Mouse (Mus musculus) forebrain, embryonic 14.5 days (tissue): ENCODE results near the gene Vps9d1. TPM values are rescaled to one million over a fixed set of nuclear protein-coding genes. Genes with fewer than 3 reads are reported as not detected.
A peak's percentile ranks its signal among the peaks of the same experiment; 100 is the strongest.

Source experiments
- ATAC-seq: fragments of 200-750 bp; cut with Nextera tagmentation; 2 replicates; pipeline ENCODE4 v1.8.0; 2017; ENCODE audit warnings: mild to moderate bottlenecking, moderate library complexity
- DNase-seq: peaks from one replicate; pipeline ENCODE4 v3.0.0-alpha.2; 2015; ENCODE audit warnings: low spot score
- H3K27ac ChIP-seq: fragments of 300-500 bp; sonication (generic); 2 replicates; pipeline ENCODE4 v1.5.1; 2014; ENCODE audit warnings: low read depth, mild to moderate bottlenecking, control low read depth, low read length, moderate library complexity
- H3K27me3 ChIP-seq: fragments of 300-500 bp; sonication (generic); replicated peaks from 2 replicates; pipeline ENCODE4 v1.6.1; 2014; ENCODE audit warnings: low read length, control low read depth, mixed read lengths; ENCODE audit not compliant: control insufficient read depth, insufficient read depth
- H3K36me3 ChIP-seq: fragments of 300-500 bp; sonication (generic); 2 replicates; pipeline ENCODE4 v1.6.1; 2014; ENCODE audit warnings: low read length, control low read depth; ENCODE audit not compliant: control insufficient read depth, insufficient read depth
- H3K4me1 ChIP-seq: fragments of 300-500 bp; sonication (generic); 2 replicates; pipeline ENCODE4 v1.6.1; 2014; ENCODE audit warnings: antibody characterized with exemption, low read length, control low read depth; ENCODE audit not compliant: control insufficient read depth, insufficient read depth
- H3K4me2 ChIP-seq: fragments of 300-500 bp; sonication (generic); 2 replicates; pipeline ENCODE4 v1.6.1; 2014; ENCODE audit warnings: mild to moderate bottlenecking, control low read depth, low read length
- H3K4me3 ChIP-seq: fragments of 300-500 bp; sonication (generic); 2 replicates; pipeline ENCODE4 v1.5.1; 2014; ENCODE audit warnings: low read depth, low read length, control low read depth
- H3K9ac ChIP-seq: fragments of 300-500 bp; sonication (generic); 2 replicates; pipeline ENCODE4 v1.6.1; 2014; ENCODE audit warnings: mild to moderate bottlenecking, low read length, control low read depth, moderate library complexity
- H3K9me3 ChIP-seq: fragments of 300-500 bp; sonication (generic); replicated peaks from 2 replicates; pipeline ENCODE4 v1.6.1; 2016; ENCODE audit warnings: low read length, control low read depth, mixed read lengths; ENCODE audit not compliant: control insufficient read depth
- WGBS: fragments of 180-500 bp; shearing (Covaris S2); extraction: QIAGEN DNeasy Blood & Tissue Kit; methylation state at CpG from one replicate; pipeline ENCODE4 v1.1.7; 2014; 5-methylcytosine and 5-hydroxymethylcytosine counted together
- polyA plus RNA-seq: library from polyadenylated mRNA; unstranded; fragments of >200 nt; fragmentation: Nextera tagmentation; extraction: Ambion mirVana; gene quantifications from 2 replicates; pipeline ENCODE4 v1.2.1, GENCODE M21; 2014

The Vps9d1 gene
- polyA plus RNA-seq = 31.9 and 41.5 TPM in 2 replicates

DNA sequence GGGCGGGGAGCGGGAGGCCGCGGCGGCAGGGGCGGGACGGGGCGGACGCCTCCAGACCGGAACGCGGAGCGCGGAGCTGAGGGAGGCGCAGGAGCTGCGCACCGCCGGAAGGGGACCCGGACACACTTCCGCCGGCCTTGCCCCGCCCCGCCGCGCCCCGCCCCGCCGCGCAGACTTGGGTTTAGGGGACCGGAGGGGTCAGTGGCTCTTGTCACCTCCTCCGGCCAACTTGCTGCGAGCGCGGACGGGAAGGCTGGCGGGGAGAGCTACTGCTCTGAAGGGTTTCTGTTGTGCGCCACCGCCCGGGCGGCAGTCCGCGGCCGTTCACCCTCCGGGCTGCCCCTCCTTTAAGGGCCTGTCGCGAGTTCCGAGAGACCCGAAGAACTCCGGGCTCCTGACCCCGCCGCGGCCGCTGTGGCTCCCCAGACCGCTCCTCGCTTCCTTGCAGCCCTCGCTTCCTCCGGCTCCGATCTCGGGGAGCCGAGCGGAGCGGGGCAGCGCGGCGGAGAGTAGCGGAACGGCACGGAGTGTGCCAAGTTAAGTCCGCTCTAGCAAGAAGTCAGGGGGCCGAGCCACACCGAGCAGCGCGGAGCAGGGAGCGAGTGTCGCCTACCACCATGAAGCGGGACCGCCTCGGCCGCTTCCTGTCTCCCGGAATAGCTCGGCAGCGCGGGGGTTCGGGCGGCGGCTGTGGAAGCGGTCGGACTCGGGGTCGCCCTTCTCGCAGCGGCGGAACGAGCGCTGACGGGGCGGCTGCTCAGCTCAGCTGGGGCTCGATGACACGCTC is at the start of gene Vps9d1, which contains the start of gene Zfp276:
TSS of gene Vps9d1 (minus strand) at position 250 of the 787 bp plus-strand sequence.
TSS of gene Zfp276 (plus strand) at position 97 of the 787 bp plus-strand sequence.
- H3K27me3 ChIP-seq = no peaks in the 10 kb centered on the region
- DNase-seq (peak; percentile 85), ATAC-seq (peak; percentile 98)
- peaks cover 14% of the 10 kb centered on the region for H3K4me1 ChIP-seq
- peak within 1 kb of the TSS; percentile 97 for H3K4me2 ChIP-seq
- H3K9me3 ChIP-seq = no peaks in the 10 kb centered on the region
- under 1% methylated on average over 87 of the region's 99 CpGs for WGBS
- peak within 1 kb of the TSS; percentile 97 for H3K9ac ChIP-seq
- H3K27ac ChIP-seq = peak within 1 kb of the TSS; percentile 86
- peaks cover 60% of the 10 kb centered on the region for H3K36me3 ChIP-seq
- peak within 1 kb of the TSS; percentile 98 for H3K4me3 ChIP-seq

DNA sequence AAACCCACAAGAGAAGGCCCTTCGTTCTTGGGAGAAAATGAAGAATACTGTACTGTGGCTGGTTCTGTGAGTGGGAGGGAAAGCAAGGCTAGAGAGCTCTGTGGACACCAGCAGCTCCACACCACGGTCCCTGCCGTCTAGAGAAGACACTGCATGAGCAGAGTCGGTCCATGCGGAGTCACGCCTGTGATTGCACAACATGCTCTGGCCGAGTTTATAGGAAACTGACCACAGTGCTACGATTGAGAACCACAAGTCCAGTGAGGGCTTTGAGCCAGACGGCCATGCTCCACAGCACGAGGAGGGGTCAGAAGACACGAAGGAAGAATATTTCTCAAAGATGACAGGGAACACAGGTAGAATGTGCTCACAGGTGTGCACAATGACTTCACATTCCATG is 44.2 kb upstream of the Vps9d1 start:
- H3K4me2 ChIP-seq = no peak overlapping the region
- WGBS = 94% methylated on average over 11 of the region's 11 CpGs

GRCm38 (mm10) chr8:123292785-123293184 is 38.6 kb upstream of the Vps9d1 start:
- 92% methylated on average over 2 of the region's 2 CpGs for WGBS
- no peaks in the 10 kb centered on the region for H3K4me1 ChIP-seq
- DNase-seq (no peak), ATAC-seq (no peak)
- peaks cover 15% of the 10 kb centered on the region for H3K36me3 ChIP-seq
- H3K27ac ChIP-seq = no peak overlapping the region
- no peak overlapping the region for H3K4me3 ChIP-seq
- H3K9me3 ChIP-seq = no peaks in the 10 kb centered on the region
- H3K4me2 ChIP-seq = no peak overlapping the region
- no peaks in the 10 kb centered on the region for H3K27me3 ChIP-seq
- H3K9ac ChIP-seq = no peak overlapping the region

More for the DNA sequence above, 44.2 kb upstream of the Vps9d1 start:
- peaks cover 7% of the 10 kb centered on the region; the same call in 1 of the 2 replicates for H3K36me3 ChIP-seq
- H3K4me1 ChIP-seq = no peaks in the 10 kb centered on the region
- ATAC-seq (no peak), DNase-seq (no peak)
- no peak overlapping the region for H3K4me3 ChIP-seq
- no peak overlapping the region for H3K9ac ChIP-seq
- no peaks in the 10 kb centered on the region for H3K27me3 ChIP-seq
- H3K9me3 ChIP-seq = no peaks in the 10 kb centered on the region
- no peak overlapping the region for H3K27ac ChIP-seq

GRCm38 (mm10) chr8:123292281-123292680 is 38.1 kb upstream of the Vps9d1 start:
- no peaks in the 10 kb centered on the region for H3K4me1 ChIP-seq
- no peaks in the 10 kb centered on the region for H3K9me3 ChIP-seq
- no peak overlapping the region for H3K4me3 ChIP-seq
- 88% methylated on average over 3 of the region's 3 CpGs for WGBS
- H3K27me3 ChIP-seq = no peaks in the 10 kb centered on the region
- DNase-seq = no peak
- H3K4me2 ChIP-seq = no peak overlapping the region
- no peak for ATAC-seq
- peaks cover 16% of the 10 kb centered on the region for H3K36me3 ChIP-seq
- H3K9ac ChIP-seq = no peak overlapping the region
- H3K27ac ChIP-seq = no peak overlapping the region

DNA sequence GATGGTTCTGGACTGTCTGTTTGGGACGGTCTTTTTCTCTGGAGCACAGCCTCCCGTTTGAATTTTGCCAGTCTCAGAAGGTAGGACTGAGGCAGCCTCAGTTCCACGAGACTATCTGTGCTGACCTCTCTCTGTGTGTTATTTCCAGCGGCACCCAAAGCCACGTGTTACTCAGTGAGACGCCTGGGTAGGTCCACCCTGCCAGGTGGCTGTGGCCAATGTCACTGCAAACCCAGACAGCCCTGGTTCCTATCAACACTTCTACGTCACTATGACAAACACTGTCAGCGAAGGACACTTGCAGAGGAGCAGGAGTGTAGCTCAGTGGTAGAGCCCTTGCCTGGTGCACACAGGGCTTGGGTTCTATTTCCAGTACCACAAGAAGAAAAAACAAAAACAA is 37.6 kb upstream of the Vps9d1 start:
- no peak for ATAC-seq
- Histone ChIP-seq H3K9me3 (no peaks in the 10 kb centered on the region), H3K9ac (no peak overlapping the region), H3K27ac (no peak overlapping the region), H3K36me3 (peaks cover 16% of the 10 kb centered on the region), H3K4me2 (no peak overlapping the region), H3K4me1 (no peaks in the 10 kb centered on the region), H3K4me3 (no peak overlapping the region), H3K27me3 (no peaks in the 10 kb centered on the region)
- WGBS = 93% methylated on average over 8 of the region's 8 CpGs
- no peak for DNase-seq

DNA sequence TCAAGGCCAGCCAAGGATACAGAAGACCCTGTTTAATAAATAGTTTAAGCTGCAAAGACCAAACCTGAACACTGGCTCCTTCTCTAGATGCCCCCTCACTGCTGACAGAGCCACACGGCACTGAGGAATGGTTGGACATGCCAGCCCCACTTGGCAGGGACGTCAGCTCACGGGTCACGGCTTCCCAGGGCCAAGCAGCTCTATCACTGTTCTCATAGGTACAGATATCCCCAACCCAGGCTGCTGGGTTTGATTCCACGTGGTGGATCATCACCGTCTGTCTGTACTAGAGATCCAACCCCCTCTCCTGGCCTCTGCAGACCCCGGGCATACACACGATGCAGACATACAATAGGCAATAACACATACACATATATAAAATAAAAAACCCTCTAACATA is 36.5 kb upstream of the Vps9d1 start:
- Histone ChIP-seq H3K36me3 (peaks cover 16% of the 10 kb centered on the region), H3K4me2 (no peak overlapping the region), H3K4me1 (no peaks in the 10 kb centered on the region), H3K9ac (no peak overlapping the region), H3K27me3 (no peaks in the 10 kb centered on the region), H3K4me3 (no peak overlapping the region), H3K9me3 (no peaks in the 10 kb centered on the region), H3K27ac (no peak overlapping the region)
- no peak for DNase-seq
- WGBS = 92% methylated on average over 8 of the region's 8 CpGs
- no peak for ATAC-seq

- H3K27ac ChIP-seq = no peak overlapping the region
- WGBS = 83% methylated on average over 4 of the region's 4 CpGs
- no peaks in the 10 kb centered on the region for H3K4me1 ChIP-seq
- H3K9ac ChIP-seq = no peak overlapping the region
- no peak overlapping the region for H3K4me2 ChIP-seq
- no peak for ATAC-seq
- H3K36me3 ChIP-seq = peaks cover 16% of the 10 kb centered on the region
- no peak overlapping the region for H3K4me3 ChIP-seq
- peak; percentile 2 for DNase-seq
- H3K9me3 ChIP-seq = no peaks in the 10 kb centered on the region
- no peaks in the 10 kb centered on the region for H3K27me3 ChIP-seq
These were observed 36.0 kb upstream of the Vps9d1 start for GRCm38 (mm10) chr8:123290166-123290565.

- Histone ChIP-seq H3K4me2 (no peak overlapping the region), H3K27ac (no peak overlapping the region), H3K4me3 (no peak overlapping the region), H3K9ac (no peak overlapping the region), H3K36me3 (peaks cover 13% of the 10 kb centered on the region), H3K27me3 (no peaks in the 10 kb centered on the region), H3K9me3 (no peaks in the 10 kb centered on the region), H3K4me1 (no peaks in the 10 kb centered on the region)
- no peak for DNase-seq
- ATAC-seq = no peak
- WGBS = 96% methylated on average over 17 of the region's 17 CpGs
These were observed 33.2 kb upstream of the Vps9d1 start for GRCm38 (mm10) chr8:123287362-123287761.

GRCm38 (mm10) chr8:123284493-123284892 is 30.3 kb upstream of the Vps9d1 start:
- H3K4me1 ChIP-seq = no peaks in the 10 kb centered on the region
- no peaks in the 10 kb centered on the region for H3K9me3 ChIP-seq
- H3K4me3 ChIP-seq = no peak overlapping the region
- ATAC-seq (no peak), DNase-seq (no peak)
- peaks cover 17% of the 10 kb centered on the region for H3K36me3 ChIP-seq
- H3K4me2 ChIP-seq = no peak overlapping the region
- no peaks in the 10 kb centered on the region for H3K27me3 ChIP-seq
- H3K27ac ChIP-seq = no peak overlapping the region
- WGBS = 90% methylated on average over 5 of the region's 5 CpGs
- H3K9ac ChIP-seq = no peak overlapping the region
